Mouse (Mus musculus) mesoderm, embryonic 11.5 days (tissue): ENCODE results near the gene Gm21972.

Experiments
- DNase-seq: peaks from one replicate; pipeline ENCODE4 v3.0.0-alpha.2; 2012; ENCODE audit warnings: low read depth, low spot score

The Gm21972 gene

GRCm38 (mm10) chr1:86161061-86161460 is 27.6 kb downstream of the Gm21972 start:
- no peak for DNase-seq

DNA sequence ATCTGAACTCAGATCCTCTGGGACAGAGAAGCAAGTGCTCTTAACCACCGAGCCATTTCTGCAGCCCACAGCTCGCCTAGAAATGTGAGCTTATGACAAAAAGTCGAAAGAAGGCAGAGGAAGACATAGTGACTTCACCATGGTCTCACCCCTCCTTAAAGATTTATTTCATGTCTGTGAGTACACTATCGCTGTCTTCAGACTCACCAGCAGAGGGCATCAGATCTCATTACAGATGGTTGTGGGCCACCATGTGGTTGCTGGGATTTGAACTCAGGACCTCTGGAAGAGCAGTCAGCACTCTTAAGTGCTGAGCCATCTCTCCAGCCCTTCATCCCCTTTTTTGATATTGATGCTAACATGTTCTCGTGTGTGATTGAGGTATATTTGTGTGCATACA is 41.2 kb downstream of the Gm21972 start:
- no peak for DNase-seq

DNA sequence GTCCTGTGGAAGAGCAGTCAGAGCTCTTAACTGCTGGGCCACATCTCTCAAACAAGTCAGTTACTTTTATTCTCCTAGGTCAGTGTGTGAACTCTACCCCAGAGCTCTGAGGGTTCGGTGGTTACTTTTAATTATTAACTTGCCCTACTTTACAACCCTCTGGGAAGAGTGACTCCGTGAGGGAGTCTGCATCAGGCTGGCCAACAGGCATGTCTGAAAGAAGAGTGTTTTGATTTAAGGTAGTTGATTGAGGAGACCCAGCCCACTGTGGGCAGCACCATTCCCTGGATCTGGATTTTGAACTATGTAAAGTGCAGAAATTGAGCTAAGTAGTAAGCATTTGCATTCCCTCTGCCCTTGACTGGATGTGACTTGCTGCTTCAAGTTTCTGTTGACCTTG is 42.6 kb downstream of the Gm21972 start:
- no peak for DNase-seq

GRCm38 (mm10) chr1:86178462-86179253 is 45.2 kb downstream of the Gm21972 start:
- peak; percentile 90 for DNase-seq

DNA sequence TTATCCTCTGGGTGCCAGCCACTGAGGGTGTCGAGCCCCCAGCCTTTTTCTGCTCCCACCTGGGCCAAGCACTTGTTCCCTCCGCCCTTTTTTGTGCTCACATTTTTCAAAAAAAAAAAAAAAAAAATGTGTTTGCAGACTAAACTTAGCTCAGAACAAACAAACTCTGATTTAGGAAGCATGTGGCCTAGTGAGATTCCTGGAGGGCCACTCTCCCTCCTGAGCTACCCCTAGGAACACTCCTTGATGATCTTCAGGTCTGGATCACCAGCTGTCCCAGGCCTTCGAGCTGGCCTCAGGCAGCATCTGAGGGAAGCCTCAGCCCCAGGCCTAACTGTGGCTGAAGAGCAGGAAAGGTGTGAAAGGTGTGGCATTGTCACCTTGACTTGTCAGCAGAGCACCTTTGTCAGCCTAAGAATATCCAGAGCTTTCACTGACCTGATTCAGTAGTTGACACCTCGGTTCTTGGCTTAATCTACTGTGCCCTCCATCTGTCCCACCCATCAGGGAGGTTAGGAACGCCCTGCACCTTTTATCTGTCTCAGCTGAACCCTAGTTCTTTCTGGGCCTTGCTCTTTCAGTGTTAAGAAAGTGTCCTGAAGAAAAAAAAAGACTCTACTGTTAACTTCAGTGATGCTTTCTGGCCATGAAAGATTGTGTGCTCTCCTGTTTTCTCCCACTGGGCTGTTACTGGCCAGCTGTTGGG is 48.7 kb downstream of the Gm21972 start:
- no peak for DNase-seq

GRCm38 (mm10) chr1:86183577-86184263 is 50.3 kb downstream of the Gm21972 start:
- no peak for DNase-seq

- DNase-seq = no peak
Observed at GRCm38 (mm10) chr1:86186762-86187161, 53.3 kb downstream of the Gm21972 start.

- DNase-seq = no peak
Observed at GRCm38 (mm10) chr1:86187856-86188255, 54.4 kb downstream of the Gm21972 start.

DNA sequence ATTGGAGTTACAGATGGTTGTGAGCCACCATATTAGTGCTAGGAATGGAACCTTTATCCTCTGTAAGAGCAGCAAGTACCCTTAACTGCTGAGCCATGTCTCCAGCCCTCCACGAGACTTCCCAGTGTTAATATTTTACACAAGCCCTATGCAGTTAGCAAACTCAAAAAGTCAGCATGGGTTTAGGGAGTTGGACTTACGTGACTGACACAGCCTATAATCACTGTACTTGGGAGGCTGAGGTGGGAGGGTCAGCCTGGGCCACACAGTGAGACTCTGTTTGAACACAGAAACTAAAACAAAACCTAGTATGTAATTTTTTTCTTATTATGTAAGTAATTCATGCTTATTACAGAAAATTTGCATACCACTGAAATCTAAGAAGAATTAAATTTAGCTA is 54.8 kb downstream of the Gm21972 start:
- no peak for DNase-seq

DNA sequence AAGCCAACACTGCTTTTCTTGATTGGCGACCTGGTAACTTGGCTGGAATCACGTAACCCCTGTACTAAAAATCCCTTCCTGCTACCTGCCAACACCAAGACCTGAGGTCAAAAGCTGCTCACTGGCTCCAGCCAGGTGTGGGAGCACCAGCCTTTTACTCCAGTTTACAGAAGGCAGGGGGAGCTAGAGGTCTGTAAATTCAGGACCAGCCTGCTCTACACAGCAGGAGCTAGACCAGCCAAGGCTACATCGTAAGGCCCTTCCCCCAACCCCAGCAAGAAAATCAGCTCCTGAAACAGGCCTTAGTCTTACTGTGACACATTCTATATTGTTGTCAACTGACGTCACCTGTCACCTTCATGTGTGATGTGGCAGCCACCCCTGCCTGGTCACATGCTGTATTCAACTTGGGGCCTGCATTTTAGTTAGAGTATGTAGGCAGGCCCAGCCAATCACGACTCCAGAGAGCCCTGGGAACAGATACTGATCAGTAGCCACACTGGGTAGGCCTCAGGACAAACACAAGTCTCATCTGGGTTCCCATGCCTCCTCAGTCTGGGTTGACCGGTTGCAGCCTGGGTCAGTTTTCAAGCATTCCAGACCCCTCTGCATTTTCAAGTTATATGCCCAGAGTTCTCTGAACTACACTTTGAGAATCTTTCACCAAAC is 55.7 kb downstream of the Gm21972 start:
- no peak for DNase-seq

DNA sequence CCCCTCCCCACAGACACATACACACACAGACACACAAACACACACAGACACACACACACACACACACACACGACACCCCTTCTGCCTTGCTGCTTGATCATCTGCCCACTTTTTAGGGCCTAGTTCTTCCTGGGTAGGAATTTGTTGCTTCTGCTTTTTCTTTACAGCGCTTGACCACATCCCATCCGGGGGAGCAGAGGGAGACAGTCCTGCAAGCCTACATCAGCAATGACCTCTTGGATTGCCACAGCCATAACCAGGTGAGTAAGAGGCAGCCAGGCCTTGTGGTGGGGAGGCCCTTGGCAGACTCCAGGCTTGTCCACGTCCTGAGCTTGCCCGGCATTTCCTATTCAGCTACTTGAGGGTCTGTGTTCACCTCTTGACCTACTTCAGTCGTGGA is 57.4 kb downstream of the Gm21972 start:
- no peak for DNase-seq

DNA sequence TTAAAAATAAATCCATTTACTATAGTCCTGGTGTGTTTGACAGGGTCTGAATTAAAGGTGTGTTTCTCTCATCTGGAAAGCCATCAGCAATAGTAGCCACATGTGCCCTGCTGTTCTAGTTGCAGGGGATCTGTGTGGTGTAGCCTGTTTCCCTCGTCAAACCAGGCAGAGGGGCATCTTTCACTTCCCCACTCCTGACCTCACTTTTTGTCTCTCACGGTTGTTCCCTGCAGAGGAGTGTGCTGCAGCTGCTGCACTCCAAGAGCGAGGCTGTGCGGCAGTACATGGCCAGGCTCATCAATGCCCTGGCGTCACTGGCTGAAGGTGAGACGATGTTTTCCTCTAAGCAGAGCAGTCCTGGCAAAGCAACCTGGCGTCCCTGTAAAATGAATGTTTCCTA is 60.6 kb downstream of the Gm21972 start:
- DNase-seq = no peak

GRCm38 (mm10) chr1:86198276-86198675 is 64.8 kb downstream of the Gm21972 start:
- no peak for DNase-seq

- DNase-seq = no peak
Observed at GRCm38 (mm10) chr1:86199026-86199425, 65.6 kb downstream of the Gm21972 start.

DNA sequence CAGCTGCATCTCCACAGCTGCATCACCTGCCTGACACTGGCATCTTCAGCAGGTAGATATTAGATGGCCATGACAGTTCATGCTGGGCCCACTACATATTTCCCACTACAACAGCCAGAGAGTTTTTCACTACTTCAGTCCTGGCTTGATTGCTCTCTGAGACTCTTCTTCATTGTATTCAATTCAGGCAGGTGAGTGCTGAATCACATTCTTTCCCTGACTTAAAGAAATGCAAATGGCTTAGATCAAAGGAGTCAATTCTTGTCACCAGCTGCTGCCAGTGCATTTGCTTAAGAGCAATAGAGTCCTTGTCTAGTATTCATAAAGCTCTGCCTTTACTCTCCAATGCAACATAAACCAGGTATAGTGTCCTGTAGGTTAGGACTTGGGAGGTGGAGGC is 67.9 kb downstream of the Gm21972 start:
- DNase-seq = no peak

GRCm38 (mm10) chr1:86202617-86203219 is 69.3 kb downstream of the Gm21972 start:
- no peak for DNase-seq

DNA sequence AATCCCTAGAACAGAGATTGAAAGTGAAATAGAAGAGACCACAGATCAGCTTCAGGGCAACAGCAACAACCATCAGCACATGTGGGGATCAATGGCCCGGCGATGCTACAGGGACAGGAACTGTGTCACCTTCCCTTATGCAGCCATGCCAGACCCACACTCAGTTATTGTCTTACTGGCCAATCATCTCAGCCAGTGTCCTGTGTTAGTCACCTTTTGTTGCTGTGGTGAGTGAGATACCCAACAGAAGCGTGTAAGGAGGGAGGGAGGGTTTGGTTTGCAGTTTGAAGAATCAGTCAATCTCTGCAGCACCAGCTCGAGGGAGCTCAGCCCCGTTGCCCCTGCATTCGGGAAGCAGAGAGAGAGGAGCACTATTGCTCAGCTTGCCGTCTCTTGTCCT is 77.2 kb downstream of the Gm21972 start:
- DNase-seq = no peak

DNA sequence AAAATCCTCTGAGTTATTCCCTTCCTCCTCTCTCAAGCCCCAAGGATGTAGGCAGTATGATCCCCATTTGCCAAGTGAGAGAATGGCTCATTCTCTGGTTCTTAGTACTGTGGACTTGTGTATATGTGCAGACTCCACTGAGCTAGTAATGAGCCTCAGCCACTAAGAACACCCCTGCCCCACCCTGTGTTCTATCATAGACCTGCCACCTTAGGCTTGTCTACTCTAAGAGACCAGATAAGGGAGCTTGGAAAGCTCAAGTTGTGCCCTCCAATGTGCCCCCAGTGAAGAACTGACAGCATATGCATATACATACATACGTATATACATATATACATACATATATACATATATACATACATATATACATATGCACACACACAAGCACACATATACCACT is 78.1 kb downstream of the Gm21972 start:
- DNase-seq = no peak
